Mouse (Mus musculus) gastrocnemius, postnatal 36 days (tissue): ENCODE data around the gene Car8. TPM values are rescaled to one million over a fixed set of nuclear protein-coding genes. Genes with fewer than 3 reads are reported as not detected.

ENCODE experiments used
- DNase-seq, 2 experiments: peaks; one replicate each; pipeline ENCODE4 v3.0.0; 2022
- intact Hi-C: fragments of 180-260 bp; cut with DNase I; formaldehyde crosslinking; loops from one replicate; pipeline ENCODE4 v1.15.1; 2025
- long read RNA-seq, 2 experiments: library from polyadenylated mRNA; stranded (forward); transcript quantifications; one replicate each; pipeline ENCODE4 v2.0.0; 2021
- total RNA-seq, 2 experiments: library from RNA; stranded (reverse); gene quantifications; 2 replicates each; pipeline ENCODE4 v1.2.3; 2021

Gene Car8
- total RNA-seq, result 1 to 10 TPM; 1.4 to 2.7 TPM
- long read RNA-seq, experiment 1, result 0 reads
- long read RNA-seq, experiment 2, partial matches to known transcripts, result 0 of 4 reads
- long read RNA-seq, experiment 2, other reads (novel, unspliced or antisense), result 1 of 4 reads

- intact Hi-C loops, result no loop called here
- peak; percentile 7 to 23 for DNase-seq
These were observed at the start of gene Car8 for GRCm38 (mm10) chr4:8238560-8239305. Gene Car8, minus strand, starts transcription at chr4:8239041.

GRCm38 (mm10) chr4:8284934-8285333, 46.1 kb upstream of the Car8 start:
- intact Hi-C loops, result no loop called here
- no peak for DNase-seq

GRCm38 (mm10) chr4:8278159-8278558, 39.3 kb upstream of the Car8 start:
- intact Hi-C loops, result no loop called here
- no peak for DNase-seq

- intact Hi-C loops, result no loop called here
- no peak for DNase-seq
These were observed 11.0 kb upstream of the Car8 start for GRCm38 (mm10) chr4:8249805-8250204.

- DNase-seq, result no peak
- intact Hi-C loops, result no loop called here
These were observed 6.7 kb upstream of the Car8 start for GRCm38 (mm10) chr4:8245495-8246063.

- intact Hi-C loops, result no loop called here
- no peak for DNase-seq
These were observed 6.2 kb upstream of the Car8 start for GRCm38 (mm10) chr4:8245062-8245461.

- intact Hi-C loops, result no loop called here
- DNase-seq, result no peak
These were observed 858 bp upstream of the Car8 start for GRCm38 (mm10) chr4:8239699-8240098.

GRCm38 (mm10) chr4:8239306-8239670, 447 bp upstream of the Car8 start:
- intact Hi-C loops, result no loop called here
- no peak for DNase-seq

- intact Hi-C loops, result no loop called here
- DNase-seq, result no peak
These were observed 6.3 kb downstream of the Car8 start for GRCm38 (mm10) chr4:8232393-8233111.

GRCm38 (mm10) chr4:8231291-8231871, 7.5 kb downstream of the Car8 start:
- no peak for DNase-seq
- intact Hi-C loops, result no loop called here

- DNase-seq, result no peak
- intact Hi-C loops, result no loop called here
These were observed 9.1 kb downstream of the Car8 start for GRCm38 (mm10) chr4:8229661-8230298.

GRCm38 (mm10) chr4:8218941-8219340, 19.9 kb downstream of the Car8 start:
- DNase-seq, result no peak
- intact Hi-C loops, result no loop called here

GRCm38 (mm10) chr4:8218004-8218403, 20.8 kb downstream of the Car8 start:
- intact Hi-C loops, result no loop called here

GRCm38 (mm10) chr4:8217272-8217671, 21.6 kb downstream of the Car8 start:
- intact Hi-C loops, result no loop called here
- no peak for DNase-seq

More at GRCm38 (mm10) chr4:8218004-8218403, 20.8 kb downstream of the Car8 start:
- DNase-seq, result no peak

GRCm38 (mm10) chr4:8216551-8216950, 22.3 kb downstream of the Car8 start:
- DNase-seq, result no peak
- intact Hi-C loops, result no loop called here

- DNase-seq, result no peak
- intact Hi-C loops, result no loop called here
These were observed 25.2 kb downstream of the Car8 start for GRCm38 (mm10) chr4:8213661-8214060.

GRCm38 (mm10) chr4:8212873-8213569, 25.8 kb downstream of the Car8 start:
- DNase-seq, result peak in 1 of 2 experiments; percentile 17
- intact Hi-C loops, result no loop called here

- intact Hi-C loops, result no loop called here
These were observed 28.4 kb downstream of the Car8 start for GRCm38 (mm10) chr4:8210452-8210851.

GRCm38 (mm10) chr4:8207924-8208323, 30.9 kb downstream of the Car8 start:
- intact Hi-C loops, result no loop called here
- no peak for DNase-seq

More at GRCm38 (mm10) chr4:8210452-8210851, 28.4 kb downstream of the Car8 start:
- no peak for DNase-seq
